Mouse (Mus musculus): ENCODE measurements around the gene Lemd2. TPM values are rescaled to one million over a fixed set of nuclear protein-coding genes. Genes with fewer than 3 reads are reported as not detected.
"Not testable (repeated sequence)": the region's sequence is repeated elsewhere in the genome, so short reads cannot be mapped to it uniquely, and the experiment has no call there.

Gene Lemd2
- polyA plus RNA-seq, 1 experiment from 2014 or later, result 9.6 TPM

GRCm38 (mm10) chr17:27238637-27239036 lies 34.4 kb upstream of the Lemd2 start:
- Histone ChIP-seq H3K27ac (replicated peaks) (no peak overlapping the region), H3K9me3 (ENCODE audit: control insufficient read depth, low read length) (no peaks in the 10 kb centered on the region), H3K36me3 (ENCODE audit: control insufficient read depth, insufficient read depth, low read length) (no peaks in the 10 kb centered on the region), H3K27me3 (ENCODE audit: control insufficient read depth, insufficient read depth, low read length) (no peaks in the 10 kb centered on the region), H3K9ac (ENCODE audit: low read length) (no peak overlapping the region), H3K4me1 (replicated peaks; ENCODE audit: control insufficient read depth, insufficient read depth) (no peaks in the 10 kb centered on the region), H3K4me3 (ENCODE audit: low read depth, low read length) (no peak overlapping the region), H3K4me2 (replicated peaks; ENCODE audit: low read depth) (no peak overlapping the region)
- DNase-seq (ENCODE audit: low spot score) (no peak), ATAC-seq (ENCODE audit: low FRiP score, low TSS enrichment) (no peak)
- TF ChIP-seq EP300 (optimal IDR thresholded peaks at IDR 0.05) (no peak), CTCF (IDR thresholded peaks at IDR 0.05; ENCODE audit: low read depth) (no peak)
- WGBS, result 41% methylated on average over 8 of the region's 8 CpGs

GRCm38 (mm10) chr17:27237731-27238130 lies 33.5 kb upstream of the Lemd2 start:
- Histone ChIP-seq H3K9me3 (ENCODE audit: control insufficient read depth, low read length) (no peaks in the 10 kb centered on the region), H3K9ac (ENCODE audit: low read length) (no peak overlapping the region), H3K36me3 (ENCODE audit: control insufficient read depth, insufficient read depth, low read length) (no peaks in the 10 kb centered on the region), H3K27me3 (ENCODE audit: control insufficient read depth, insufficient read depth, low read length) (no peaks in the 10 kb centered on the region), H3K4me2 (replicated peaks; ENCODE audit: low read depth) (no peak overlapping the region), H3K4me3 (ENCODE audit: low read depth, low read length) (no peak overlapping the region), H3K27ac (replicated peaks) (no peak overlapping the region), H3K4me1 (replicated peaks; ENCODE audit: control insufficient read depth, insufficient read depth) (no peaks in the 10 kb centered on the region)
- no peak for DNase-seq (ENCODE audit: low spot score)
- ATAC-seq (ENCODE audit: low FRiP score, low TSS enrichment), result 0 out of 2 replicates have a peak, but pooled peaks have one; percentile 19
- 87% methylated on average over 8 of the region's 8 CpGs for WGBS
- no peak for TF ChIP-seq EP300 (optimal IDR thresholded peaks at IDR 0.05)
- TF ChIP-seq CTCF (IDR thresholded peaks at IDR 0.05; ENCODE audit: low read depth), result no peak

DNA sequence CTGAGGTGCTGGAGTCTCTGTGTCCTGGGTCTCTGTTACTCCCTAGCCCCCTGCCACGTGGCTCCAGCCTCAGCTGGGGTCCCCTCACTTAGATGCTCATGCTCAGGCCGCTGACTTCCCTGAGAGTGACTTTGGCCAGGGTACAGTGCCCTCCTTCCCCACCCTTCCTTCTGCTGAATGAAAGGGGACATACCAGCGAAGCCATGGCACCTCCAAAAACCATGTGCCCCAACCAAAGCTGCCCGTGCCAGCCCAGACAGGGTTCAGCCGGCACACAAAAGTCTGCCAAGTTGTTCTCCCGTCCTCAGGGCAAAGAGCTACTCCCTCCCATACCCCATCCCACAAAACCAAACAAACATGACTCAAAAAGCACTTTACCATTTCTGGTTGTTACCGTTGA lies 29.0 kb upstream of the Lemd2 start:
- no peak overlapping the region for H3K9ac ChIP-seq (ENCODE audit: low read length)
- no peaks in the 10 kb centered on the region for H3K27me3 ChIP-seq (ENCODE audit: control insufficient read depth, insufficient read depth, low read length)
- 68% methylated on average over 7 of the region's 7 CpGs for WGBS
- no peak for TF ChIP-seq CTCF (IDR thresholded peaks at IDR 0.05; ENCODE audit: low read depth)
- no peak for TF ChIP-seq EP300 (optimal IDR thresholded peaks at IDR 0.05)
- no peaks in the 10 kb centered on the region for H3K4me1 ChIP-seq (replicated peaks; ENCODE audit: control insufficient read depth, insufficient read depth)
- H3K9me3 ChIP-seq (ENCODE audit: control insufficient read depth, low read length), result no peaks in the 10 kb centered on the region
- H3K4me3 ChIP-seq (ENCODE audit: low read depth, low read length), result no peak overlapping the region
- ATAC-seq (ENCODE audit: low FRiP score, low TSS enrichment), result no peak
- no peak for DNase-seq (ENCODE audit: low spot score)
- no peak overlapping the region for H3K27ac ChIP-seq (replicated peaks)
- no peaks in the 10 kb centered on the region for H3K36me3 ChIP-seq (ENCODE audit: control insufficient read depth, insufficient read depth, low read length)
- no peak overlapping the region for H3K4me2 ChIP-seq (replicated peaks; ENCODE audit: low read depth)

DNA sequence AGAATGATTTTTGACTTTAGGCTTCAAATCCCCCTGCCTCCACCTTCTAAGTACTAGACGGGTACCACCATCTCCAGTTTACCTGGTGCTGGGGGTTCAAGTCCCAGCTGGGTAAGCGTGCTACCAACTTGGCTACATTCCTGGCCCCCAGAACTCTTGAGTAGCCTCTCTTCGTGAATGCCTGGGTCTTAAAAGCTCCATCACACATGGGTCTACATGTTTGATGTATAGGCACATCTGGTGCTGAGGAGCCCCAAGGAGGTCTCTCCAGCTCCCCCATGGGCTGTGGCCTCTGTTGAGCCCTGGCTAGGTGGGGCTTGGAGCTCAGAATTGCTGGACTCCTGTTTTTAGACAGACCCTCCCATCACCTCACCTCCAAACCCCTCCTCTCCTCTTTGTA lies 27.9 kb upstream of the Lemd2 start:
- Histone ChIP-seq H3K4me2 (replicated peaks; ENCODE audit: low read depth) (no peak overlapping the region), H3K4me3 (ENCODE audit: low read depth, low read length) (no peak overlapping the region), H3K9me3 (ENCODE audit: control insufficient read depth, low read length) (no peaks in the 10 kb centered on the region), H3K27me3 (ENCODE audit: control insufficient read depth, insufficient read depth, low read length) (no peaks in the 10 kb centered on the region), H3K4me1 (replicated peaks; ENCODE audit: control insufficient read depth, insufficient read depth) (no peaks in the 10 kb centered on the region), H3K27ac (replicated peaks) (no peak overlapping the region), H3K9ac (ENCODE audit: low read length) (no peak overlapping the region), H3K36me3 (ENCODE audit: control insufficient read depth, insufficient read depth, low read length) (no peaks in the 10 kb centered on the region)
- TF ChIP-seq EP300 (optimal IDR thresholded peaks at IDR 0.05) (no peak), CTCF (IDR thresholded peaks at IDR 0.05; ENCODE audit: low read depth) (no peak)
- DNase-seq (ENCODE audit: low spot score), result no peak
- WGBS, result 74% methylated on average over 3 of the region's 3 CpGs
- ATAC-seq (ENCODE audit: low FRiP score, low TSS enrichment), result no peak

DNA sequence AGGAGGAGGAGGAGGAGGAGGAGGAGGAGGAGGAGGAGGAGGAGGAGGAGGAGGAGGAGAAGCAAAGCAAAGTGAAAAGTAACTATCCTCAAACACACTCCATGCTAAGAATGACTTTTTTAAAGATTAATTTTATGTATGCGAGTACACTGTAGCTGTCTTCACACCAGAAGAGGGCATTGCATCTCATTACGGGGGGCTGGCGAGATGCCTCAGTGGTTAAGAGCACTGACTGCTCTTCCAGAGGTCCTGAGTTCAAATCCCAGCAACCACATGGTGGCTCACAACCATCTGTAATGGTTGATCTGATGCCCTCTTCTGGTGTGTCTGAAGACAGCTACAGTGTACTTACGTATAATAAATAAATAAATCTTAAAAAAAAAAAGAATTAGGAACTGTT lies 27.3 kb upstream of the Lemd2 start:
- not testable (repeated sequence) for H3K4me2 ChIP-seq (replicated peaks; ENCODE audit: low read depth); H3K36me3 ChIP-seq (ENCODE audit: control insufficient read depth, insufficient read depth, low read length); ATAC-seq (ENCODE audit: low FRiP score, low TSS enrichment); H3K27me3 ChIP-seq (ENCODE audit: control insufficient read depth, insufficient read depth, low read length); H3K27ac ChIP-seq (replicated peaks); H3K4me1 ChIP-seq (replicated peaks; ENCODE audit: control insufficient read depth, insufficient read depth); H3K9me3 ChIP-seq (ENCODE audit: control insufficient read depth, low read length); DNase-seq (ENCODE audit: low spot score); H3K9ac ChIP-seq (ENCODE audit: low read length); H3K4me3 ChIP-seq (ENCODE audit: low read depth, low read length)
- 86% methylated on average over 4 of the region's 4 CpGs for WGBS

- no peak overlapping the region for H3K4me2 ChIP-seq (replicated peaks; ENCODE audit: low read depth)
- TF ChIP-seq CTCF (IDR thresholded peaks at IDR 0.05; ENCODE audit: low read depth) (no peak), EP300 (optimal IDR thresholded peaks at IDR 0.05) (no peak)
- 48% methylated on average over 6 of the region's 6 CpGs for WGBS
- DNase-seq (ENCODE audit: low spot score) (no peak), ATAC-seq (ENCODE audit: low FRiP score, low TSS enrichment) (no peak)
- no peak overlapping the region for H3K4me3 ChIP-seq (ENCODE audit: low read depth, low read length)
- no peak overlapping the region for H3K27ac ChIP-seq (replicated peaks)
- no peaks in the 10 kb centered on the region for H3K9me3 ChIP-seq (ENCODE audit: control insufficient read depth, low read length)
- no peaks in the 10 kb centered on the region for H3K4me1 ChIP-seq (replicated peaks; ENCODE audit: control insufficient read depth, insufficient read depth)
- no peak overlapping the region for H3K9ac ChIP-seq (ENCODE audit: low read length)
- H3K36me3 ChIP-seq (ENCODE audit: control insufficient read depth, insufficient read depth, low read length), result no peaks in the 10 kb centered on the region
- no peaks in the 10 kb centered on the region for H3K27me3 ChIP-seq (ENCODE audit: control insufficient read depth, insufficient read depth, low read length)
Observed at GRCm38 (mm10) chr17:27231146-27231503, 26.9 kb upstream of the Lemd2 start.
